Mouse (Mus musculus): ENCODE data around the gene Svopl. TPM values are rescaled to one million over a fixed set of nuclear protein-coding genes. Genes with fewer than 3 reads are reported as not detected.

Gene Svopl
- total and polyA plus RNA-seq, 3 experiments: not detected

DNA sequence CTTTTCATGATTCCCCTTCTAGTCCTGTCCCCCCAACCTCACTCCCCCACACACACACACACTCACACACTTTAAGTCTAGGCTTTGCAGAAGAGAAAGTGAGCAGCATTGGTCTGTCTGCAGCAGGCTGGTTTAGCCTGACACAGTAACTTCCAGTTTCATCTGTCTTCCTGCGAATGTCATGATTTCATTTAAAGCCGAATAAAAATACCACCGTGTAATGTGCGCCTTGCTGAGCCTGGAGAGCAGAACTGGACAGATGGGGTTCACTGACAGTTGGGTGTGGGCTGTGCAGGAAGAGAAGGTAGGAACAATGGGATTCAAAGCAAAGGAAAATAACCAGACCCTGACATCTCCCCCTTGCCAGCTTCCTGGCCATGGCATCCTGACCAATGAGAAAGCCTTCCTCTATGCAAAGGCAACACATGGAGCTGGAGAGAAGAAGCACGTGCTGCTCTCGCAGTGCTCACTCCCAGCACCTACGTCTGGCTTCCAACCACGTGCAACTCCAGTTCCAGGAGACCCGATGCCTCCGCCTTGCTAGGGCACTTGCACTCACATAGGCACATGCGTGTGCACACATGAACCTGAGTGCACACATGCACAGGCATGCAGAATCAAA is 18.8 kb upstream of the Svopl start:
- DNase-seq (ENCODE audit: low read depth, low spot score): no peak
- Histone ChIP-seq H3K4me3 (ENCODE audit: control insufficient read depth in 1 of 2, insufficient read depth in 1 of 2, low read depth in 2 of 2, low read length in 2 of 2) (no peak overlapping the region), H3K4me1 (ENCODE audit: control insufficient read depth in 1 of 2, insufficient read depth in 2 of 2, low read length in 2 of 2) (no peaks in the 10 kb centered on the region)

DNA sequence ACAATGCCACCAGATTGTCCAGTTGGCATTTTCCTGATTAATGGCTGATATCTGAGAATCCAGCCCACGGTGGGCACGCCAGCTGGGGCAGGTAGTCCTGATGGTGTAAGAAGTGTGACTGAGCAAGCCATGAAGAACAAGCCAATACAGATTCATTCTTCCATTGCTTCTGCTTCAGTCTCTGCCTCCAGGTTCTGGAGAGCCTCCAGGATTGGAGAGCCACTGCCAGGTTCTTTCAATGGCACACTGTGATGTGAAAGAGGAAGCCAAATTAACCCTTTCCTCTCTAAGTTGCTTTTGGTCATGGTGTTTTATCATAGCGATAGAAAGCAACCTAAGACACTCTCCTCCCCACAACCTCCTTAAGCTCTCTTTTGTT is 18.3 kb upstream of the Svopl start:
- H3K4me3 ChIP-seq (ENCODE audit: control insufficient read depth in 1 of 2, insufficient read depth in 1 of 2, low read depth in 2 of 2, low read length in 2 of 2): no peak overlapping the region
- no peak for TF ChIP-seq MEF2A (IDR thresholded peaks at IDR 0.05; ENCODE audit: extremely low read depth, insufficient replicate concordance, low read depth, low read length, poor library complexity, severe bottlenecking)
- TF ChIP-seq POLR2A (IDR thresholded peaks at IDR 0.05; ENCODE audit: control insufficient read depth in 1 of 2, insufficient read depth in 1 of 2, low read depth in 1 of 2, low read length in 2 of 2, poor library complexity in 1 of 2): no peak
- no peak for TF ChIP-seq ZNF384 (IDR thresholded peaks at IDR 0.05; ENCODE audit: low read depth, low read length)

More for the DNA sequence above, 18.8 kb upstream of the Svopl start:
- H3K9me3 ChIP-seq (replicated peaks; ENCODE audit: insufficient read depth, low read length): no peaks in the 10 kb centered on the region
- H3K27ac ChIP-seq (ENCODE audit: control insufficient read depth, low read depth, low read length): no peak overlapping the region
- no peaks in the 10 kb centered on the region for H3K27me3 ChIP-seq (ENCODE audit: control insufficient read depth in 1 of 2, insufficient read depth in 2 of 2, low read length in 2 of 2)
- no peaks in the 10 kb centered on the region for H3K36me3 ChIP-seq (ENCODE audit: control insufficient read depth in 1 of 2, insufficient read depth in 2 of 2, low read length in 2 of 2)
- H3K9ac ChIP-seq (ENCODE audit: control insufficient read depth, low read depth, low read length, poor library complexity, severe bottlenecking): no peak overlapping the region
- TF ChIP-seq NRF1 (IDR thresholded peaks at IDR 0.05; ENCODE audit: insufficient read depth, low read depth, low read length, poor library complexity, severe bottlenecking) (no peak), ELF1 (IDR thresholded peaks at IDR 0.05; ENCODE audit: low read depth, low read length) (no peak), TAL1 (IDR thresholded peaks at IDR 0.05; ENCODE audit: low read length) (no peak), MXI1 (IDR thresholded peaks at IDR 0.05; ENCODE audit: low read depth, low read length) (no peak), POLR2AphosphoS2 (IDR thresholded peaks at IDR 0.05; ENCODE audit: low read length) (no peak), TCF12 (IDR thresholded peaks at IDR 0.05; ENCODE audit: low read depth, low read length) (no peak), ZMIZ1 (IDR thresholded peaks at IDR 0.05; ENCODE audit: low read depth, low read length) (no peak), TBP (IDR thresholded peaks at IDR 0.05; ENCODE audit: low read depth, low read length) (no peak), GATA1 (IDR thresholded peaks at IDR 0.05; ENCODE audit: low read depth, low read length) (no peak), USF1 (IDR thresholded peaks at IDR 0.05; ENCODE audit: low read depth, low read length) (no peak), BHLHE40 (IDR thresholded peaks at IDR 0.05; ENCODE audit: borderline replicate concordance, low read depth, low read length) (no peak), MYC (IDR thresholded peaks at IDR 0.05; ENCODE audit: low read depth, low read length) (no peak)
- H3K79me2 ChIP-seq (ENCODE audit: control insufficient read depth, insufficient read depth, low read length, poor library complexity): no peaks in the 10 kb centered on the region

More for the DNA sequence above, 18.3 kb upstream of the Svopl start:
- no peak overlapping the region for H3K9ac ChIP-seq (ENCODE audit: control insufficient read depth, low read depth, low read length, poor library complexity, severe bottlenecking)
- H3K27ac ChIP-seq (ENCODE audit: control insufficient read depth, low read depth, low read length): no peak overlapping the region
- H3K4me1 ChIP-seq (ENCODE audit: control insufficient read depth in 1 of 2, insufficient read depth in 2 of 2, low read length in 2 of 2): no peaks in the 10 kb centered on the region
- no peaks in the 10 kb centered on the region for H3K9me3 ChIP-seq (replicated peaks; ENCODE audit: insufficient read depth, low read length)
- no peak for DNase-seq (ENCODE audit: low read depth, low spot score)
- H3K79me2 ChIP-seq (ENCODE audit: control insufficient read depth, insufficient read depth, low read length, poor library complexity): no peaks in the 10 kb centered on the region
- no peaks in the 10 kb centered on the region for H3K27me3 ChIP-seq (ENCODE audit: control insufficient read depth in 1 of 2, insufficient read depth in 2 of 2, low read length in 2 of 2)
- no peaks in the 10 kb centered on the region for H3K36me3 ChIP-seq (ENCODE audit: control insufficient read depth in 1 of 2, insufficient read depth in 2 of 2, low read length in 2 of 2)
